Mouse (Mus musculus) frontal cortex, postnatal 36 days (tissue): ENCODE results near the gene Tfb1m.
A peak's percentile ranks its signal among the peaks of the same experiment; 100 is the strongest.

Experiments used
- DNase-seq, 2 experiments: peaks; one replicate each; pipeline ENCODE4 v3.0.0; 2022; ENCODE audit warnings: low spot score in 2 of 2

Tfb1m gene

GRCm38 (mm10) chr17:3557331-3558311, at the start of gene Tfb1m:
Gene Tfb1m (minus strand): TSS chr17:3557781.
- DNase-seq: peak; percentile 97 to 99

DNA sequence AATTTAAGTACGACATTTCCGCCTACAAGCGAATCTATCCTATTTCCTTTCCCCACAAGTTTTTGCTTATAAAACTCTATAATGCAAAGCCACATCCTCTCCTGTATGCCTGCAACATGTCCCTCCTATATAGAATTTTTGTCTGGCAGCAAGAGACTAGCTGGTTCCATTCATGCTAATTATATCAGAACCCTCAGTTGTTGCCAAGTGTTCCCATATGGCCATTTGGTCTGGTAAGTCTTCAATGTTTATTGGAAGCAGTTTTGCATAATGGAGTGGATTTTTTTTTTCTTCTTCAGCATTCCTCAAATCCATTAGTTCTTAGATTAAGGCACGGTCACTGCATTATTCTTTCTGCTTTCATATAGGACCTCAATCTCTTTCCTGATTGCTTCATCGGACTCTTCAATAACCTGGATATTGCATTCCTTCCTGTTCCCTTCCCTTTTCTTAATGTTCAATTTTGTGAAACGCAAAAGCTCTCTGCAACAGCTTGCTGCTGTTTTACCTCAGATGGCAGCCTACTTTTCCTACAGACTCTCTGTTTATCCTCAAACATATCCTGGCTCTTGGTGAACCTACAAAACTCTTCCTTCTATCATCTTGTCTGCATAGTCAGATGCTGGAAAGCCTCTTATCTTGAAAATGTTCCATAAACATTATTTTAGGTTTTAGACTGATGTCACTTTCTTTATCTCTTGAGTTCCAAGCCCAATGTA, 45.5 kb upstream of the Tfb1m start:
- DNase-seq: peak in 1 of 2 experiments; percentile 49

DNA sequence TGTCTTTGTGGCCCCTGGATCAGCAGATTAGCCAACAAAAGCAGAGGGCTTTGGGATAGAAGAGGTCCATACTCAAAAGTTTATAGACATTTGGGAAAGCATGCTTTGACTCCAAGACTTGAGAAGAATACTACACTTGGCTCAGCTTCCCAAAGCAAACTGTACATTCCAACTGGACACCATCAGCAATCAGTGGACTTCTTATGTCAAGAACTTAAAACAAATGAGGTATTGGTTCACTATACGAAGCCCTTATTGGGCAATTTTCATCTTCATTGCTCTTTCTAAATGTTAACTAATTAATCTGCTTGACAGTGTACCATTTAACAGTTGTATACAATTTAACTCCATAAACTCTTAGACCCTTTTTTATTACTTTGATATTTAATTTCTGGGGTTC, 40.8 kb upstream of the Tfb1m start:
- no peak for DNase-seq

GRCm38 (mm10) chr17:3597866-3598265, 40.3 kb upstream of the Tfb1m start:
- no peak for DNase-seq

GRCm38 (mm10) chr17:3597130-3597529, 39.5 kb upstream of the Tfb1m start:
- no peak for DNase-seq

DNA sequence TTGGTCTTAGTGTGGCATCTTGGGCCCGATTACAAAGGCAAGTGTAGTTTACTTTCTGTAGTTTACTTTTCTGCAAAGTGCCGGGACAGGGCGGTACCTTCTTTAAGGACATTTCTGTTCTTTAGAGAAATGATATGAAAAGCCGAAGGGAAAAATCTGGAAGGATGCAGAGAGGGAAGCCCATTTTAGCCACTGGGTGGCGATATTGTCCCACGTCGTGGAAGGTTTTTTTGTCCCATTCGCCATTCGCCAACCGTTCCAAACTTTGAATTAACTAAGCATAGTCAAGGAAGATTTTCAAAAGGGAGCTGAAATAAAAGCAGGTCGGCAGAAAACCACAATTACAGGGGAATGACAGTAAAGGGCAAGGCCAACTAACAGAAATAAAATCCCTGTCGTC, 13.3 kb upstream of the Tfb1m start:
- peak; percentile 79 to 88 for DNase-seq

DNA sequence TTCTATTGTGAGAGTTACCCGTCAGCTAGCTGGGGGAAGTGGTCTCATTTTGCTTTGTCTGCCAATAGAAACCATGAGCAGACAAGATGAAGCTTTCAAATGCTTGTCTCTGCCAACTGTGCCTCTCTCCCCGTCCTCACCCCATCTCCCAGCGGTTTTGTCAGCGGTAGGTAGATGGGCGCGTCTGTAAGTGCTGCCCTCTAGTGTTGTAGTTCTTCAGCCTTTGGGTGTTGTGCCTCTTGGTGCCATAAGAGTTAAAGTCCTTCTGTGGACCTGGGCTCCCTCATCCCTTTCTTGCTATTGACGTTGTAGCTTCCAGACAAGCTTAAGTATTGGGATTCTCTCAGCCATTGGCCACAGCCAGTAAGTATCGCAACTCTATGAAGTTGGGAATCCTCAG, 4.8 kb upstream of the Tfb1m start:
- DNase-seq: no peak

GRCm38 (mm10) chr17:3560534-3560933, 3.0 kb upstream of the Tfb1m start:
- DNase-seq: peak in 1 of 2 experiments; percentile 8

DNA sequence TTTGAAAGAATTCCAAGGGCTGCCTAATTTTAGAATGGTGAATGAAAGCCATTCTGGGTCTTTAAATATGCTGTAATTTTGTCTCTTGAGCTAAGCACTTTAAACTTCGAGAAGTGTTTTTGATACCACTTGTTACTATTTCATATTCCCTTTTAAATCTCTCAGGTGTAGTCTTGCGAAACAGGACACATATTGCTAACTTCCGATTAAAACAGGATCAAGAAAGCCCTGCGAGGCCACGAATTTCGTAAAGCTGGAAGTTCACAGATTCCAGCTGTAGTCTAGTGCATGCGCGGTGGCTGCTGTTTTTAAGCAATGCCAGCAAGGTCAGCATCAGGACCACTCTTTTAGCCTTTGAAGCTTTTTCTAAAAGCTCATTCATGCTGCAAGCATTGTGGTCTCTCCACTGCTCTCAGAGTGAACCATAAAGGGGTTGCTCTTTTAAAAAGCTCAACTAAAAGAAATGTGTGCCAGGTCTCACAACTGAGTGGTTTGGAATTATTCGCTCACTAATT, 832 bp upstream of the Tfb1m start:
- DNase-seq: no peak

- DNase-seq: no peak
Observed at GRCm38 (mm10) chr17:3556251-3556650, 1.3 kb downstream of the Tfb1m start.

DNA sequence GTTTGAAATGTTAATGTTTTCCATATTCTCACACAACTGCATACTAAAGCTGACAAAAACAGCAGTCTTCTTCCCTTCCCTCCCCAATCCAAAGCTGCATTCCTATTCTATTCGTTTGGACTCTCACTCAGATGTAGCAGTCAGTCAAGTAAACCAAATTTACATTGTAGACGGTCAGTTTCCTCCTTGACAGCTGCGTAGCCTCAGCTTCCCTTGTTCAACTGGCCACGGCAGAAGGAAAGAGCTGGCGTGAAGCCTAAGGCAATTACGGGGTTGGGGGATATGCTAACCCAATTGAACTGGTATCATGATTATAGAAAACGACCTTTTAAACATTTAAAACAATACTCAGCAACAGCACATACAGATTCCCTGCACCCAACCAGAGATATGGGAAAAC, 9.9 kb downstream of the Tfb1m start:
- no peak for DNase-seq

DNA sequence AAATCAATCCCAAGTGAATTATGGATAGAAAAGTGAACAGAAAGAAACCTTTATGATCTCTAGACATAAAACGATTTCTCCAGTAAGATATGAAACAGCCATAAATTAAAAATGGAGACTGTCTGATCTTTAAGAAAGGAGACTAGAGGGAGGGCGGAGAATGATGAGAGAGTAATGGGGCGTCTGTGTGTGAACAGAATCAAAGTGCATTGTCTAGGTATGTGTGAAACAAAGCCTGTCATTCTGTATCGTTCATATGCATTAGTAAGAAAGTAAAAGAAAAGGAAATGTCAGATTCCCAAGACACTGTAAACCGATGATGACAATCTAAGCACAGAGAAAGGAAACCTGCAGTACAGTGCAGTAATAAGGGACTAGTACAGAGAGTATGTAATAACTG, 16.5 kb downstream of the Tfb1m start:
- no peak for DNase-seq

GRCm38 (mm10) chr17:3540304-3540703, 17.3 kb downstream of the Tfb1m start:
- no peak for DNase-seq

DNA sequence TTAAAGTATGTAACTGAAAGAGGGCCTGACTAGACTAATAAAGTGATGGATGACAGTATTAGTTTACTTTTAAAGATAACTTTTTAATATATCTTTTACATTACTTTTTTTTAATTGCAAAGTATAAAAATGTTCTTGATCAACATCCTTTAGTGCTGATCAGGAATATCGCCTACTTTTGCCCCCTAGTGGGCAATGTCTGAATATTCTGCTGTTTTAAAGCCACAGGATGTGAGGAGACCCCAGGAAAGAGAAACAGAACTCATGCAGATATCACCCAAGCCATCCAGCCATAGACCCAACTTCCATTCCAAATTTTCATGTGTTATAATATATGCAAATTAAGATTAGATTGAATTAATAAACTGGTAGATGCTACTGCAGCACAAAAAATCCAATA, 24.2 kb downstream of the Tfb1m start:
- DNase-seq: no peak

- DNase-seq: no peak
Observed at GRCm38 (mm10) chr17:3532254-3532653, 25.3 kb downstream of the Tfb1m start, which contains the start of gene Cldn20. Gene Cldn20 (plus strand): TSS chr17:3532554.

- DNase-seq: no peak
Observed at GRCm38 (mm10) chr17:3531641-3532040, 25.9 kb downstream of the Tfb1m start.

GRCm38 (mm10) chr17:3530549-3530948, 27.0 kb downstream of the Tfb1m start:
- no peak for DNase-seq

DNA sequence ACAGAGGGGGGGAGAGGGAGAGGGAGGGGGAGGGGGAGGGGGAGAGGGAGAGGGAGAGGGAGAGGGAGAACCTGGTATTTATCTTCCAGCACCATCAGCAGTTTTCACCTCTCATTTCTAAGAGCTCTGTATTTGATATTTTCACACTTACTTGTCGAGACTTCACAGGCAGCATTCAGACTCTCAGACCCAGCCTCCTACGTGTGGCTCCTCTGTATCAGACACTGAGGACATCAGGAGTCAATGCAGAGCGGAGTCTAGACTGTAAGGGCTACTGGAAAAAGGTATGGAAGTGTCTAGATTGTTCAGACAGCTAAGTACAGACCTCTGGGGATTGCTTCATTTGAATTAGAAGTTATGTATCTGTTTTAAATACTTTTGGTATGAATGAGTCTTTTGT, 28.1 kb downstream of the Tfb1m start:
- no peak for DNase-seq

DNA sequence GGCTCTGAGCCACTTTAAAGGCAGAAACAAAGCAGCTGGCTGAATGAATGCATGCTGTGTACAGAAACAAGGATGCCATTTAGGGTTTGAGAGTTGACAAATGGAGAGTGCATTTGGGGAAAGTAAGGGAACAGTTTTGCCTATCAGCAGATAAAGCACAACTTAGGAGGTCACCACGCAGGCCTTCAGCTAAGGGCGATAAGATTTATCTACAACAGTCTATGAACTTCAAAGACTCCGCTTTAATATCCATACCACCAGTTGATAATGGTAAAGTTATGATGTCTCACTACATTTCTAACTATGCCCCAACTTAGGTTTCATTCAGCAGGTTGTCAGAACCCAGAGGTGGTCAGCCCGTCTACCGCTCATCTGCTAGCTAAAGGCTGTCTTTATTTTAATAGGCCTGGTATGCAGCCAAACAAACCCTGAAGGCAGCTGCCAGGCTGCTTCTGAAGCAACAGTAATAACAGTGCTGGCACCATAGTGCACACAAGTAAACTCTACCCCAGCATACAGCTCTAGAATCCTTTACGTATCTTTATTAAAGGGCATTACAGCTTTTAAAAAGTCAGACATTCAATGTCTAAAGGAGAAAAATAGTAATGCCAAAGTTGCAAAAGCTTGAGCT, 29.6 kb downstream of the Tfb1m start:
- no peak for DNase-seq

GRCm38 (mm10) chr17:3520344-3520743, 37.2 kb downstream of the Tfb1m start:
- no peak for DNase-seq

DNA sequence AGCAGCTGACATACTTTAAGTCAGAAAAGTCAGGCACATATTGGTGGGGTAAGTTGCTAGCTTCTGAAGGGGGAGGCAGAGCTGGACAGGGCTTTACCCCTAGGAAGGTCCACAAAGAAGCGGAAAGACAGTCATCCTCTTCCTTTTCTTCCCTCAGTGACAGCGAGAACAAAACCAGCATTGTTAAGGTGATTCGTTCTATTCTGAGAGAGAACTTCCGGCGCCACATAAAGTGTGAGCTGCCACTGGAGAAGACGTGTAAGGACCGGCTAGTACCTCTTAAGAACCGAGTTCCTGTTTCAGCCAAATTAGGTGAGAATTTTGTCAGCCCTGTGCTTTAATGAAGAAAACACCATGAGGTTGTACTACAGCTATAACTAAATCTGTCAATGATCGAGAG, 41.2 kb downstream of the Tfb1m start:
- no peak for DNase-seq

DNA sequence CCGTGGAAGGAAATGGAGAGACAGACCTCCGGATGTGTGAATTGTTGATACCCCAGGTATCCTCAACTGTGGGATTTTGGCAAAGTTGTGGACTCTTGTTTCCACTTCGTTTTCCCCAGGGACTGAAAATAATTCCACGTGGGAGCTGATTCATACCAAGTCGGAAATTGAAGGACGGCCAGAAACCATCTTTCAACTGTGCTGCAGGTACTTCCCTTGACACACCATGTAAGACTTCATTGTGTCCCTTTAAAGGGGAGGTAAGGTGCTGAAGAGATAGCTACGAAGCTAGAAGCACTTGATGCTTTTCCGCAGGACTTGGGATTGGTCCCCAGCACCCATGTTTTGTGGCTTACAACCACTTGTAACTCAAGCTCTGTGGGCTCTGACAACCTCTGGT, 41.7 kb downstream of the Tfb1m start:
- DNase-seq: no peak
